Mouse (Mus musculus): ENCODE data around the gene Traf3ip3. TPM values are rescaled to one million over a fixed set of nuclear protein-coding genes. Genes with fewer than 3 reads are reported as not detected.

The Traf3ip3 gene
- polyA plus RNA-seq, 1 experiment from 2014 or later, result 1.4 TPM

DNA sequence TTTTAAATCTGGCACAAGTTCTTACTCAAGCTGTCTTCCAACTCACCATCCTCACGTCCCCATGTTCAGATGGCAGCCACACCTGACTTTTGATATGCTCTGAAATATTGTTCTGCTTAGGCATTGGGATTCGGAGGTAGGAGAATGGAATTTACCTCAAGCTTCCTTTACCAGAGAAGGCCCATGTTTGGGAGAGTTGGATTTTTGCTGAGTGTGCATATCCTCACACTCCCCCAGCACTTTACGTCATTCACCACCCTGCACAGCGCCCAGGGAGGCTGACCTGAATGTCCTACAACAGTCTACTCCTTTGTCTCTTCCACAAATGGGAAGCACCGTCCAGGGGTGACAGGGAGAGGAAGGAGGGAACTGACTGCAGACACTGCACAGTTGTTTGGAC, 18.9 kb upstream of the Traf3ip3 start:
- ATAC-seq (ENCODE audit: low FRiP score) (no peak), DNase-seq (ENCODE audit: low spot score, missing footprints) (no peak)
- 83% methylated on average over 5 of the region's 5 CpGs for WGBS
- H3K9me3 ChIP-seq (ENCODE audit: control insufficient read depth, low read length), result no peaks in the 10 kb centered on the region
- no peaks in the 10 kb centered on the region for H3K36me3 ChIP-seq (ENCODE audit: control insufficient read depth, insufficient read depth, low read length)
- H3K27me3 ChIP-seq (ENCODE audit: control insufficient read depth, insufficient read depth, low read length), result no peaks in the 10 kb centered on the region
- H3K27ac ChIP-seq (ENCODE audit: low read depth, low read length), result no peak overlapping the region
- H3K4me1 ChIP-seq (ENCODE audit: control insufficient read depth, insufficient read depth, low read length), result no peaks in the 10 kb centered on the region
- no peak overlapping the region for H3K9ac ChIP-seq (ENCODE audit: low read length)
- H3K4me3 ChIP-seq (ENCODE audit: low read depth, low read length), result no peak overlapping the region
- H3K4me2 ChIP-seq, result no peak overlapping the region

- DNase-seq (ENCODE audit: low spot score, missing footprints) (no peak), ATAC-seq (ENCODE audit: low FRiP score) (no peak)
- no peaks in the 10 kb centered on the region for H3K27me3 ChIP-seq (ENCODE audit: control insufficient read depth, insufficient read depth, low read length)
- no peak overlapping the region for H3K4me2 ChIP-seq
- H3K36me3 ChIP-seq (ENCODE audit: control insufficient read depth, insufficient read depth, low read length), result no peaks in the 10 kb centered on the region
- H3K27ac ChIP-seq (ENCODE audit: low read depth, low read length), result no peak overlapping the region
- no peak overlapping the region for H3K9ac ChIP-seq (ENCODE audit: low read length)
- 76% methylated on average over 3 of the region's 3 CpGs for WGBS
- no peaks in the 10 kb centered on the region for H3K9me3 ChIP-seq (ENCODE audit: control insufficient read depth, low read length)
- no peaks in the 10 kb centered on the region for H3K4me1 ChIP-seq (ENCODE audit: control insufficient read depth, insufficient read depth, low read length)
- H3K4me3 ChIP-seq (ENCODE audit: low read depth, low read length), result no peak overlapping the region
Observed at GRCm38 (mm10) chr1:193216000-193216399, 14.5 kb upstream of the Traf3ip3 start.

- Histone ChIP-seq H3K9me3 (ENCODE audit: control insufficient read depth, low read length) (no peaks in the 10 kb centered on the region), H3K4me1 (ENCODE audit: control insufficient read depth, insufficient read depth, low read length) (no peaks in the 10 kb centered on the region), H3K4me2 (no peak overlapping the region), H3K9ac (ENCODE audit: low read length) (no peak overlapping the region), H3K36me3 (ENCODE audit: control insufficient read depth, insufficient read depth, low read length) (no peaks in the 10 kb centered on the region), H3K4me3 (ENCODE audit: low read depth, low read length) (no peak overlapping the region), H3K27ac (ENCODE audit: low read depth, low read length) (no peak overlapping the region), H3K27me3 (ENCODE audit: control insufficient read depth, insufficient read depth, low read length) (no peaks in the 10 kb centered on the region)
- no peak for ATAC-seq (ENCODE audit: low FRiP score)
- DNase-seq (ENCODE audit: low spot score, missing footprints), result no peak
- 76% methylated on average over 5 of the region's 5 CpGs for WGBS
Observed at GRCm38 (mm10) chr1:193214053-193214452, 12.6 kb upstream of the Traf3ip3 start.

DNA sequence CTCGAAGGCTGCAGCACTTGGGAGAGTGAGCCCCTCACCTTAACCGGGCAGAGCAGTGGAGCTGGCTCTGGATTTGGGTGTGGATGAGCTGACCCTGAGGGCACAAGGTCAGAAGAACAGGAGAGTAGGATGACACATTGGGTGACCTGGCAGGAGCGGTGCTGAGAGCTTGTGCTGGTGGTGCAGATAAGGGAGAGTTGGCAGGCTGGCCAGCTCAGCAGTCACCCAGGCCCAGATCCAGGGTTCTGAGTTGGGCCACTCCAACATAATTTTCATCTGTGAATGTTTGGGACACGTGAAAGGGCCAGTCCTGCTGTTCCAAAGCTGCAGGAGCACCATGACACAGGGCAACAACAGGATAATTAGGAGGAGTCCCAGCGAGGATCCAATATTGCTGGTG, 9.9 kb upstream of the Traf3ip3 start:
- no peak overlapping the region for H3K4me3 ChIP-seq (ENCODE audit: low read depth, low read length)
- DNase-seq (ENCODE audit: low spot score, missing footprints) (no peak), ATAC-seq (ENCODE audit: low FRiP score) (no peak)
- no peak overlapping the region for H3K27ac ChIP-seq (ENCODE audit: low read depth, low read length)
- H3K36me3 ChIP-seq (ENCODE audit: control insufficient read depth, insufficient read depth, low read length), result no peaks in the 10 kb centered on the region
- H3K9me3 ChIP-seq (ENCODE audit: control insufficient read depth, low read length), result no peaks in the 10 kb centered on the region
- H3K27me3 ChIP-seq (ENCODE audit: control insufficient read depth, insufficient read depth, low read length), result no peaks in the 10 kb centered on the region
- no peak overlapping the region for H3K9ac ChIP-seq (ENCODE audit: low read length)
- whole genome bisulfite sequencing, result 79% methylated on average over 5 of the region's 5 CpGs
- no peaks in the 10 kb centered on the region for H3K4me1 ChIP-seq (ENCODE audit: control insufficient read depth, insufficient read depth, low read length)
- no peak overlapping the region for H3K4me2 ChIP-seq

DNA sequence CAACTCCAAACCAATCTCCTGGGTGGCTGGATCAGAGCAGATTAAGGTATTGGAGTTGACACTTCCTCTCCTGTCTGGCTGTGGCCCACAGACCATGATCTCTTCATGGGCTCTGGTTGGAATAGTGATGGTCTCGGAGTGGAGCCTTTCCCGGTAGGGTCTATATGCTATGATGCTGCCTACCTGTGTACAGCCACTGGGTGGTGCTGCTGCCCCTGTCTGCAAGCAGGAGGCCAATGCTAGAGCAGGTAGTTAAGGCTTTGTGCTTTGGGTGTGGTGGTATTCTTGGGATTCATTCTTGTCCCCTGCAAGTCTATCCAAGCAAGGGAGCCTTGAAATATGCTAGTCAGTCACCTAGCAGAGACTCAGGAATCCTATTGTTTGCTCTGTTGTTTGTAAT, 6.7 kb upstream of the Traf3ip3 start:
- no peaks in the 10 kb centered on the region for H3K4me1 ChIP-seq (ENCODE audit: control insufficient read depth, insufficient read depth, low read length)
- no peaks in the 10 kb centered on the region for H3K27me3 ChIP-seq (ENCODE audit: control insufficient read depth, insufficient read depth, low read length)
- no peak overlapping the region for H3K4me2 ChIP-seq
- no peak overlapping the region for H3K27ac ChIP-seq (ENCODE audit: low read depth, low read length)
- 52% methylated on average over 2 of the region's 2 CpGs for WGBS
- H3K4me3 ChIP-seq (ENCODE audit: low read depth, low read length), result no peak overlapping the region
- H3K9me3 ChIP-seq (ENCODE audit: control insufficient read depth, low read length), result no peaks in the 10 kb centered on the region
- no peak overlapping the region for H3K9ac ChIP-seq (ENCODE audit: low read length)
- no peaks in the 10 kb centered on the region for H3K36me3 ChIP-seq (ENCODE audit: control insufficient read depth, insufficient read depth, low read length)
- ATAC-seq (ENCODE audit: low FRiP score) (no peak), DNase-seq (ENCODE audit: low spot score, missing footprints) (no peak)

DNA sequence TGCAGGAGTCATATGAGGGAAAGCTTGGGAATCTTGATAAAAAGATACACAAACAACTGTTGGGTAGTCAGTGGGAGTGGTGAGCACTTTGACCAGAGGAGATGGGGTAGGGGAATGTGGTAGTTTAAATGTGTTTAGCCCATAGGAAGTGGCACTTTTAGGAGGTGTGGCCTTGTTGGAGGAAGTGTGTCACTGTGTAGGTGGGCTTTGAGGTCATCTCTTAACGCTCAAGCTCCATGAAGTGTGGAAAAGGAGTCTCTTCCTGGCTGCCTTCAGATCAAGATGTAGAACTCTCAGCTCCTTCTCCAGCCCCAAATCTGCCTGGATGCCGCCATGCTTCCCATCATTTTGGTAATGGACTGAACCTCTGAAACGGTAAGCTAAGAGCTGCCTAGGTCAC, 6.0 kb upstream of the Traf3ip3 start, which contains the start of gene Lamb3:
TSS of gene Lamb3 (plus strand) at position 197 of the 400 bp plus-strand sequence.
- Histone ChIP-seq H3K4me3 (ENCODE audit: low read depth, low read length) (no peak within 1 kb of the TSS), H3K4me2 (no peak within 1 kb of the TSS), H3K4me1 (ENCODE audit: control insufficient read depth, insufficient read depth, low read length) (no peaks in the 10 kb centered on the region), H3K36me3 (ENCODE audit: control insufficient read depth, insufficient read depth, low read length) (no peaks in the 10 kb centered on the region), H3K27me3 (ENCODE audit: control insufficient read depth, insufficient read depth, low read length) (no peaks in the 10 kb centered on the region), H3K9me3 (ENCODE audit: control insufficient read depth, low read length) (no peaks in the 10 kb centered on the region), H3K9ac (ENCODE audit: low read length) (no peak within 1 kb of the TSS), H3K27ac (ENCODE audit: low read depth, low read length) (no peak within 1 kb of the TSS)
- WGBS, result 88% methylated on average over 3 of the region's 3 CpGs
- DNase-seq (ENCODE audit: low spot score, missing footprints), result no peak
- ATAC-seq (ENCODE audit: low FRiP score), result no peak

- Histone ChIP-seq H3K4me1 (ENCODE audit: control insufficient read depth, insufficient read depth, low read length) (no peaks in the 10 kb centered on the region), H3K4me3 (ENCODE audit: low read depth, low read length) (no peak overlapping the region), H3K9ac (ENCODE audit: low read length) (no peak overlapping the region), H3K9me3 (ENCODE audit: control insufficient read depth, low read length) (no peaks in the 10 kb centered on the region), H3K27me3 (ENCODE audit: control insufficient read depth, insufficient read depth, low read length) (no peaks in the 10 kb centered on the region), H3K4me2 (no peak overlapping the region), H3K36me3 (ENCODE audit: control insufficient read depth, insufficient read depth, low read length) (no peaks in the 10 kb centered on the region), H3K27ac (ENCODE audit: low read depth, low read length) (no peak overlapping the region)
- DNase-seq (ENCODE audit: low spot score, missing footprints) (no peak), ATAC-seq (ENCODE audit: low FRiP score) (no peak)
- WGBS, result 88% methylated on average over 2 of the region's 2 CpGs
Observed at GRCm38 (mm10) chr1:193205431-193205830, 3.9 kb upstream of the Traf3ip3 start.

DNA sequence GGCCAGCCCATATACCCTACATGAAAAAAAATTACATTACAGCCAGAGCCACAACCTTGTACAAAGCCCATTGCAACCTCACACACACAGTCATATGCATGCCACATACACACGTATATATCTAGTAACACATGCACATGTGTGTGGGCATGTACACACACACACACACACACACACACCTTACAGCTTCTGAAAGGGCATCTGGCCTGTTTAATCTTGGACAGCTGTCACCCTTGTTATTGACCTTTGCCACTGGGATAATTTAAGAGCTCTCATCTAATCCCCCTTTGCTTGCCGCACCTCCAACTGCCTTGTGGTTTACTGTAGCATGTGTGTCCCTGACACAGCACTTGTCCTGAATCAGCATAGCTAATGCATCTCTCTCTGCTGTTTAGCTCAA, 2.3 kb upstream of the Traf3ip3 start:
- DNase-seq (ENCODE audit: low spot score, missing footprints) (no peak), ATAC-seq (ENCODE audit: low FRiP score) (no peak)
- Histone ChIP-seq H3K9me3 (ENCODE audit: control insufficient read depth, low read length) (no peaks in the 10 kb centered on the region), H3K36me3 (ENCODE audit: control insufficient read depth, insufficient read depth, low read length) (no peaks in the 10 kb centered on the region), H3K4me2 (no peak overlapping the region), H3K27me3 (ENCODE audit: control insufficient read depth, insufficient read depth, low read length) (no peaks in the 10 kb centered on the region), H3K4me1 (ENCODE audit: control insufficient read depth, insufficient read depth, low read length) (no peaks in the 10 kb centered on the region), H3K27ac (ENCODE audit: low read depth, low read length) (no peak overlapping the region), H3K4me3 (ENCODE audit: low read depth, low read length) (no peak overlapping the region), H3K9ac (ENCODE audit: low read length) (no peak overlapping the region)
- WGBS, result 84% methylated on average over 2 of the region's 2 CpGs

DNA sequence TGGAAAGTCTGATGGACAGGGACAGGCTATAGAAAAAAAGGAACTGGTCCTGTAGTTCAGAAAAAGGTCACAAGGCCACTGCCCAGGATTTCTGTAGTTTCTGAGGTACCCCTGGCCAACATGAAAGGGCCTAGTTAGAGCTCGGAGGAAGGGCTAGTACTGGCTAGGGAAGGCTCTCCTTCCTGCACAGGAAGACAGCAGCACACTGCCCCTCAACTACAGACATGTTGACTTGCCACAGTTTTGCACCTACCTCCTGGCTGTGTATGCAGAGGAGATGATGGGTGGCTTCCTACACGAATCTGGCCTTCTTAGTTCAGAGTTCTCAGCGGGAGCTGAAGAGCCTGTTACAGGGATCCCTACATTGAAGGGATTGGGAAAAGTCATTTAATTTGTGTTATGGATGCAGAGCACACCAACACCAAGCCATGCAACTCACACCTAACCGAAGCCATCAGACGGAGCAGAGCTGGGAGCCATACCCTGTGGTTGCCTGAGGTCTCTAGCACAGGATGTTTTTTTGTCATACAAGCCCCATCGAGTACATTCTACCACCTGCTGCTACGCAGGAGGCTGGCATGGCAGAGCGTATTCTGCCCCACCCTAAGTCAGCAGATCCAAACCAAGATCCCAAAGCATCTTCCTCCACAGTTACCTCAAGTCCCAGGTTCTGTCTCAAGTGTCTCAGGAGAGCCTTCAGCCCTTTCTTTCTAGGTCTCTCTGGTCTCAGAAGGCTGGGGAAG, 692 bp downstream of the Traf3ip3 start:
- WGBS, result 80% methylated on average over 8 of the region's 8 CpGs
- H3K4me1 ChIP-seq (ENCODE audit: control insufficient read depth, insufficient read depth, low read length), result no peaks in the 10 kb centered on the region
- H3K27me3 ChIP-seq (ENCODE audit: control insufficient read depth, insufficient read depth, low read length), result no peaks in the 10 kb centered on the region
- no peak for ATAC-seq (ENCODE audit: low FRiP score)
- H3K4me3 ChIP-seq (ENCODE audit: low read depth, low read length), result no peak overlapping the region
- peak; percentile 53 for DNase-seq (ENCODE audit: low spot score, missing footprints)
- no peak overlapping the region for H3K27ac ChIP-seq (ENCODE audit: low read depth, low read length)
- H3K36me3 ChIP-seq (ENCODE audit: control insufficient read depth, insufficient read depth, low read length), result no peaks in the 10 kb centered on the region
- no peak overlapping the region for H3K4me2 ChIP-seq
- no peaks in the 10 kb centered on the region for H3K9me3 ChIP-seq (ENCODE audit: control insufficient read depth, low read length)
- no peak overlapping the region for H3K9ac ChIP-seq (ENCODE audit: low read length)
